Mouse (Mus musculus) cerebellum, adult 9-11 months (tissue): ENCODE data around the gene Mcm9.

Source experiments
- DNase-seq: peaks from one replicate; pipeline ENCODE4 v3.0.0; 2022

The Mcm9 gene

DNA sequence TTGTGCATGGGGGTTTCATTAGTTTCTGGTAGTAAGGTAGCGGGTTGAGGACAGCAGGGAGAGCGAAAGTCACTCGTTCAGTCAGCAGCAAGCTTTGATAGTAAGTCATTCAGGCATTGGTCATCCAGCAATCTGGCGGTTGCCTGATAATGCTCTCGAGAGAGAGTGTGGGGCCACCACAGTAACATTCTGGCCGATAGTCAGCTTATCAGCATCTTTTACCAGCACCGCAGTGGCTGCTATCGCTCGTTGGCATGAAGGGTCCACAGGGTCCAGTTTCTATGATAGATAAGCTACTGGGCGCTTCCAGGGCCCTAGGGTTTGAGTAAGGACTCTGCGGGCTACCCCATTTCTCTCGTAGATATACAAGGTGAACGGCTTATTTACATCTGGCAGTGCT lies 136.3 kb downstream of the Mcm9 start:
- no peak for DNase-seq
